Mouse (Mus musculus) duodenum, adult 2 months (tissue): Measurements from ENCODE around the gene Tctn1. TPM values are rescaled to one million over a fixed set of nuclear protein-coding genes. Genes with fewer than 3 reads are reported as not detected.

Experiments used
- polyA plus RNA-seq: library from polyadenylated mRNA; depleted of rRNA; stranded (reverse); fragments of >200 nt; gene quantifications from 2 replicates; pipeline ENCODE4 v1.2.3, GENCODE M21; 2012; ENCODE audit warnings: low replicate concordance; rRNA removed

The Tctn1 gene
- 5.9 and 16.3 TPM in 2 replicates for polyA plus RNA-seq

DNA sequence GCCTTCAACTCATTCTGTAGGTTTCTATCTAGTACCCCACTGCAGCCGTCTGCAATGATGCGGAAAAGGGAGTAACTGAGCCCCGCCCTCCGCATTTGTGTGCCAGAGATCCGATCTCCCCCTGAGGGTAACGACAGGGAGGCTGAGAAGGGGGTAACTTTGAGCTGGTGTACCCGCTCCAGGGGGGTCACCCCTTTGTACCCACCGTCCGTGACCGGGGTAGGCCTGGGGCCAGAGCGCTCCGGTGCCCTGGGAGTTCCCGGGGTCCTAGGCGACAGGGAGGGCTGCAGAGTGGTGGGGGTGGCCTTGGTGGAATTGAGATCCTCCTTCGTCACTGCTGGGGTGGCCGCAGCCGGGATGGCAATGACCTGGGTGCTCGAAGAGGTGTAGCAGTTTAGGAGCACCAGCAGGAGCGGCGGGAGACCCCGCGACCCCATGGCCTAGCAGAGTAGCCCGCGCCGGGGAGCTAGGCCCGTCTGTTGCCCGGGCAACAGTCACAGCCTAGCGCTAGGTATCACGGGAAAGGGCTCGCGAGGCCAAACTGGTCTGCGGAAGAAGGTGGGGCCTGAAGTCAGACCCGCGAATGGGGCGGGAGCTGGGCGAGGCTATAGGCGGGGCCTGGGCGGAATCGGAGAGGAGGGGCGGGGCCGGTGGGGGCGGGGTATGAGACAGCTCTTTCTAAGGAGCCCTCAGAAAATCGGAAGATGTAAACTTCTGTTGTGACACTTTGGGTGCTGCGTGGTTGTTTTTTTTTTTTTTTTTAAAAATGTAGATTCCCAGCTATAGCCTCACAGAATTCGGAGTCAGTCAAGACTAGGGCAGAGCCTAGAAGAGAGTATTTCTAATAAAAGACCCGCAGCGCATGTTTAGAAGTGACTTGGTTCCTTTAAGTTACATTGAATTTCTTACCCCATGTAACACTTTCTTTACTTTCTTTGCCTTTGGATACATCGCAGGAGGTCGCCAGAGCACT, at the start of gene Tctn1:
Gene Tctn1 (minus strand): TSS at position 528 of the 973 bp plus-strand sequence.

DNA sequence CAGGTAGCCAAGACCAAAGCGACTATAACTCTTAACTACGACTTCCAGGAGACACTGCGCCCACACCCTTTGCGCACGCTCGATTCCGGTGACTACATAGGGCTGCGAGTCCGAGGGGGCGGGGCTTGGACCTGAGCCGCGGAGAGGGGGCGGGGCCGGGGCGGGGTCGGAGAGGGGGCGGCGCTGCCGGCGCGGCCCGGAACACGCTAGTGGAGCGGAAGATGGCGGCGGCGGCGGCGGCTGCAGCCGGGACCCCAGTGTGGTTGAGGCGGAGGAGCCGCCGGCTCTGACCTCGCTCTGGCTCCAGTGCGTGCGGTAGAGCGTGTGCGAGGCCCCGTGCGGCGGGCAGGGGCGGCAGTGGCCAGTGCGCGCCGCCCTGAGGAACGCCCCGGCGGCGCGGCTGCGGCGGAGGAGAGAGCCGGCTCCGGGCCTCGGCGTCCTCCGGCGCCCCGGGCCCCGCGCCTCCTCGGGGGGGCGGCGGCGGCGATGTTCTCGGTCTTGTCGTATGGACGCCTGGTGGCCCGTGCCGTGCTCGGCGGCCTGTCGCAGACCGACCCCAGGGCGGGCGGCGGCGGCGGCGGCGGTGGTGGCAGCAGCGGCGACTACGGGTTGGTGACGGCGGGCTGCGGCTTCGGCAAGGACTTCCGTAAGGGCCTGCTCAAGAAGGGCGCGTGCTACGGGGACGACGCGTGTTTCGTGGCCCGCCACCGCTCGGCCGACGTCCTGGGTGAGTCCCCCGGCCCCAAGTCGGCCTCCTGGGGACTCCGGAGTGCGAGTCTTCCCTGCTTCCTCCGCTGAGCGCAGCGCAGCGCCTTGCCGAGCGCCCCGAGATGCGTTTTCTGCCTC, 20.1 kb upstream of the Tctn1 start, which contains the start of gene Pptc7:
Gene Pptc7 (plus strand): TSS at position 183 of the 846 bp plus-strand sequence.

GRCm38 (mm10) chr5:122206475-122206874, 57.8 kb downstream of the Tctn1 start, which contains the start of gene Hvcn1:
Hvcn1 (plus strand) TSS chr5:122206804.

Other genes with a start within 250 kb of the Tctn1 start
- gene Cux2, start 214.4 kb downstream of the Tctn1 start, polyA plus RNA-seq, result 2.9 and 4.1 TPM in 2 replicates
- not detected in 2 replicates for gene Myl2, start 163.5 kb downstream of the Tctn1 start, polyA plus RNA-seq
- gene Ccdc63, start 123.6 kb downstream of the Tctn1 start, polyA plus RNA-seq, result 0.08 TPM in 1 of 2 replicates, not detected in the other
- 36.6 and 51.9 TPM in 2 replicates for gene Ppp1cc, start 106.2 kb downstream of the Tctn1 start, polyA plus RNA-seq
- 3.7 and 9.3 TPM in 2 replicates for gene Hvcn1, start 57.7 kb downstream of the Tctn1 start, polyA plus RNA-seq
- gene Pptc7, start 19.9 kb upstream of the Tctn1 start, polyA plus RNA-seq, result 17.6 and 27.1 TPM in 2 replicates
- 0.62 and 0.91 TPM in 2 replicates for gene Rad9b, start 89.8 kb upstream of the Tctn1 start, polyA plus RNA-seq
- gene Vps29, start 89.9 kb upstream of the Tctn1 start, polyA plus RNA-seq, result 10.9 and 15.5 TPM in 2 replicates
- 29.6 and 46.4 TPM in 2 replicates for gene Gpn3, start 107.4 kb upstream of the Tctn1 start, polyA plus RNA-seq
- 3.7 and 4.5 TPM in 2 replicates for gene Fam216a, start 107.9 kb upstream of the Tctn1 start, polyA plus RNA-seq
- 94.7 and 156 TPM in 2 replicates for gene Arpc3, start 127.4 kb upstream of the Tctn1 start, polyA plus RNA-seq
- 15.3 and 17.0 TPM in 2 replicates for gene Anapc7, start 157.2 kb upstream of the Tctn1 start, polyA plus RNA-seq
- gene Atp2a2, start 237.8 kb upstream of the Tctn1 start, polyA plus RNA-seq, result 57.1 and 66.6 TPM in 2 replicates